Mouse (Mus musculus): ENCODE data around the gene Map3k1.

Gene Map3k1

DNA sequence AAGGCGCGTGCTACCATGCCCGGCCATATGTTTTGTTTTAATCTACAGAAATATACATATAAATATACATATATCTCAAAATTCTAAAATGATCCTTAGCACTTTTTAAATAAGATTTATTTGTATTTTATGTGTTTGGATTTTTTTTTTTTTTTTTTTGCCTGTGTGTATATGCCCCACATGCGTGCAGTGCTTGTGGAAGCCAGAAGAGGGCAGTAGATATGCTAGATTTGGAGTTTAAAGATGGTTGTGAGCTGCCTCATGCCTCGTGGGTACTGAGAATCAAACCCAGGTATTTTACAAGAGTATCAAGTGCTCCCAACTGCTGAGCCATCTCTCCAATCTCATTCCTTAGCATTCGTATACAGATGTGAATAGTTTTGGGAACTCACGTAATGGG lies 6.2 kb upstream of the Map3k1 start:
- DNase-seq (ENCODE audit: extremely low read depth, insufficient read length, low spot score) = no peak

DNA sequence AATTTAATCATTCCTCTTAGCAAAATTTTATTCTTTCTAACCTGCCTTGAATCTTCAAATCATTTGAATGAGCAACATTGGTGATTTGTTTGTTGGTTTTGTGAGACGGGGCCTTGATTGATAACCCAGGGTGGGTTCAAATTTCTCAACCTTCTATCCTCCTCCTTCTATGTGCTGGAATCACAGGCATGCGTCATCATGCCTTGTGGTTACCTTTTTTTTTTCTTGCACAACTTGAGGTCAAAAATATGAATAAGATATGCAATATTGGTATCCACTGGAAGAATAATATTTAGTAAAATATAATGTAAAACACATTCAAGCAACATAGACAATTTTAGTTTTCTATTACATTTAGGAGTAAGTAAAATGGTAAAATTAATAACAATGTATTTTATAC lies 3.9 kb upstream of the Map3k1 start:
- DNase-seq (ENCODE audit: extremely low read depth, insufficient read length, low spot score) = no peak

DNA sequence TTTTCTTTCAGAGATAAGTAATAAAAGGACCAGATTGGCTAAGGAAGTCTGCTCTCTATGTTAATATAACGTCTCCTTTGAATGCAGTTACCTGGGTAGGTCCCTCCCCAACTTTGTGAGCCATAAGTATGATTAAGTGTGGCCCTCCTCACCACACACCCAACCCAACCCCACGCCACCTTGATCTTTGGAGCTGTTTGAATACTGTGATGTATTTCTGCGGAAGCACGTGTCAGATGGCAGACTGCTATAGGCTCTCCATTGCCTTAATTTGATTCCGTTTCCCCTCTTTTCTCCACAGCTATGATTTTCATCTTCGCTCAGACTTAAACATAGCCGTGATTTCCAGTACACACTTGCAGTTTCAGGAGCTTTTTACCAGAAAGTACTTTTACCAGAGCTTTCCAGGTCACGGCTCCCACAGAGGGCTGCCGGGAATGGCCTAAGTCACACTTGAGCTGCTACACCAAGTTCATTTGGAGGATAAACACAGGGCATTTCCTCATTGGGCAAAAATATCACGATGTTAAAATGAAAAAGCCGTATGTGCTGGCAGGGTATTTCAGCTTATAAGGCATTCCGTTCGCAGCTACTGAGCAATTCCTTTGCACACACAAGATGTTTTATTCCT lies 2.3 kb upstream of the Map3k1 start:
- DNase-seq (ENCODE audit: extremely low read depth, insufficient read length, low spot score) = no peak

DNA sequence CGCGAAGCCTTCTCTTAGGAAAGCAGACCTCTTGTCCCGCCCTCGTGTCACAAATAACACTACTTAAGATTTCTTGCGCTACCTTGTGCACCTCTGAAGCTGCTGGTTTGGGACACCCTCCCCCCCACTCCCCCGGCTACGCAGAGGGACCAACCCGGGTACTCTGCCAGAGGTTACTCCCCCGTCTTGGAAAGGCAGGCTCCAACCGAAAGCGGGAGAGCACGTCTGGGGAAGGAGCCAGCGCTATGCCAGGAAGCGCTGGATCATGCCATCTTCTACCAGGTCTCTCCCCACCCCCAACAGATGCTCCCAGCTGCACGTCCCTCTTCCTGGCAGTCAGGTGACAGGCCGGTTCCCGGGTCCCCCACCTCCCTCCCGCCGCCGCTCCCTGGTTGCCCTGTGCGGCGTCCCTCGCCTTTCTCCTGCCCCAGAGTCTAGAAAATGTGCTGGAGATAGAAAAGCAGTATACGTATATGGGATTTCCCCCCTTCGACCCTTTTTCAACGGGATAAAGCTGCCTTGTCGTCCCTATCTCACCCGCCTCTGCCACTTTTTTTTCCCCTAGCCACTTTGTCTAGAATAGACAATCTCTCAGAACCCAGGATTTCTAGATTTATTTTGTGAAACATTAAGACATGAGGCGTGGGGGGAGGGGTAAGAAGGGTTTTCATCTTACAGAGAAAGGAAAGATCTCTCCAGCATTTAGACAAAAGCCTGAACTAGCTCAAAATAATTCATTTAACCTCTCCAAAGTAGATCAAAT lies 854 bp upstream of the Map3k1 start:
- DNase-seq (ENCODE audit: extremely low read depth, insufficient read length, low spot score) = peak; percentile 65

DNA sequence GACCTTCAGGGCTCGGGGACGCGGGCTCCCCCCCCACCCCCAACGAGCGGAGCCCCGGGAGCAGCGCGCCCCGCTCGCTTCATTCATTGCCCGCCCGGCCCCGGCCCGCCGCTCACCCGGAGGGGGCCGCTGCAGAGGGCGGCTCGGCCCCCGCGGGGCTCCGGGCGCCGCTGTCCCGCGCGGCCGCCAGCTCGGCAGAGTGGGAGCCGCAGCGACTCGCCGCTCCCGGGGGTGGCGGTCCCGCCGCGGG lies 481 bp downstream of the Map3k1 start:
- DNase-seq (ENCODE audit: extremely low read depth, insufficient read length, low spot score) = no peak

DNA sequence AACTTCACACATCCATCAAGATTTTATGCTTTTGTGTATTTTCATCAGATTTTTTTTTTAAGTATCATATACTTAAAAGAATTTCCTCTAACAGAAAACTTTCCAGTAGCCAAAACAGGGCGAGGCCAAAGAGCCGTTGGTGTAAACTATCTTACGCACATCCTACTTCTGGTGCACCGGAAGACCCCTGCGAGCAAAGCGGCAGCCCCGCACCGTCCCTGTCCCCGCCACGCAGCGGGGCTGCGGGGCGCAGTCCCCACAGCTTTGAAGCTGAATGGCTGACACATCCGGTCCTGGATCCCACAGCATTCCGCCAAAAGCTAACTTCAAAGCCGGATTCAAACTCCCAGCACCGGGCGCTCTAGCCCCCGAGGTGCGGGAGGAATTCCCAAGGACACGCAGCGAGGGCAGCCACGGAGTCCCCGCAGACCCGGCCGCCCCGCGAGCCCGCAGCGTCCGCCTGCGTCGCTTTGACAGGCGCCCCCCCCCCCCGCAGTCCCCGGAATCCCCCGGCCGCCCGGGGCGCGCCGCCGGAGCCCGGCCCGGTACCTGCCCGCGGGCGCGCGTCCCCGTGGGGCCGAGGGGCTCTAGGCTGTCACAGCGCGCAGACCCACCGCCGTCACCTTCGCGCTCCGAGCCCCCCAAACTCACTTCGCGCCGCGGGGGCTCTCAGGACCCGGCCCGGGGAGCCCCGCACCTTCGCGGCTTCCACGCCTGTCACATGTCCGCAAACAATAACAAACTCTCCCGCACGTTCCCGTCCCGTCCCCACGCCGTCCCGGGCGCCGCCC lies 1.0 kb downstream of the Map3k1 start:
- peak; percentile 71 for DNase-seq (ENCODE audit: extremely low read depth, insufficient read length, low spot score)

DNA sequence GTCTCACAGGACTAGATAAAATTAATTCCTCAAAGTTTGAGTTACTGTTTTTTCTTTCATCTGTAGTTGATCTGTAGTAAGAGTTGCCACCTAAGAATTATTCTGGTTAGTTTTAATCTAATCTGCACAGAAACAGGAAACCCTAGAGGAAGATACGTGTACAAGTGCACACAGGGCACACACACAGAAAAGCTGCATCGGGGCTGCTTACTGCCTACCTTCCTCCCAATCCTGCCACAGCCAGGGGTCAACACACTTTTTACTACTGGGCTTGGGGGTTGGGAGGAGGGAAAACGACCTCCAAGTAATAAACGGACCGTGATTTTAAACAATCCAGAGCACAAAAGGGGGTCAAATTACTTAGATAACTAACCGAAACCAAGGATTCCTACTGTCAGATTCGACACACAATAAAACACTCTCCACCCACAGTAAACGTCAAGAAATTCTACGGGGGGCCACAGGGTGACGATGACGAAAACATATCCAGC lies 1.6 kb downstream of the Map3k1 start:
- no peak for DNase-seq (ENCODE audit: extremely low read depth, insufficient read length, low spot score)

DNA sequence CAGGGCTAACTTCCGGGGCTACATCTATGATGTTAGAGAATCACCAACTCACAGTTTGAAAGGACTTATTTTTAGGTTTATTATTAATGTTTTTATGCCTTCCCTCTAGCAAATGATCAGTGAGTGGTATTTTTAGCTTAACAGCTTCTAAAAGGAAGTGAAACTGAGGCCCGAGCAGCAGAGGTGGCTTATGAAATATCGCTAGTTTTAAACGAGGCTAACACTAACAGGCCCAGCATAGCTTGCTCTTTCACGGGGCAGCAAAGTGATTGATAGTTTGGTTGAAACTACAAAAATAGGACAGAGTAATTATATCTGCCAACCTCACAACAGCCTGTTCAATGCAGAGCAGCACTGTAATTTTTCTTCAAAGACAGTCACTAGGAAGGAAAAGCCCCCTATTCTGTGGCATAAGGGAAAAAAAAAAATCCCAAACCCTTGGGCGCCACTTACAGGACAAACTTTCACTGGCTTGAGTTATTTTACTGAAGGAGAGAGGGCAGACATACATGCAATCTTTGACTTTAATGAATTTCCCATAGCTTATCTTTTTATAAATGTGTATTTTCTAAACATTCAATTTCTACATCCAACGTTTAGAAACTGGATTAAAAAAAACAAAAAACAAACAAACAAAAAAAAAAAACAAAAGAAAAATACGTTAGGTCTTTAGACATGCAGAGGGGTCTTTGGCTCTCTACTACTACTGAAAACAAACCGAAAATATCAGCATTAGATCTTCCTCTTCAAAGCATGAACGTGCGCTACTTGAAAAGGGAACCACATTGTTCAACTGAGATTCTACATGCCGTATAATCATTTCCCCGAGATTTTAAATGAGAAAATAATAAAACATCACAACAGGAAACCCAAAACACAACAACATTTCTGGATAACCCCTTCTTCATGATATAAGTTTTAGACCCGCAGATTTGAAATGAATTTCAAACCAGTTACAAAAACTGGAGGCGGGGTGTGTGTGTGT lies 2.8 kb downstream of the Map3k1 start:
- DNase-seq (ENCODE audit: extremely low read depth, insufficient read length, low spot score) = no peak

DNA sequence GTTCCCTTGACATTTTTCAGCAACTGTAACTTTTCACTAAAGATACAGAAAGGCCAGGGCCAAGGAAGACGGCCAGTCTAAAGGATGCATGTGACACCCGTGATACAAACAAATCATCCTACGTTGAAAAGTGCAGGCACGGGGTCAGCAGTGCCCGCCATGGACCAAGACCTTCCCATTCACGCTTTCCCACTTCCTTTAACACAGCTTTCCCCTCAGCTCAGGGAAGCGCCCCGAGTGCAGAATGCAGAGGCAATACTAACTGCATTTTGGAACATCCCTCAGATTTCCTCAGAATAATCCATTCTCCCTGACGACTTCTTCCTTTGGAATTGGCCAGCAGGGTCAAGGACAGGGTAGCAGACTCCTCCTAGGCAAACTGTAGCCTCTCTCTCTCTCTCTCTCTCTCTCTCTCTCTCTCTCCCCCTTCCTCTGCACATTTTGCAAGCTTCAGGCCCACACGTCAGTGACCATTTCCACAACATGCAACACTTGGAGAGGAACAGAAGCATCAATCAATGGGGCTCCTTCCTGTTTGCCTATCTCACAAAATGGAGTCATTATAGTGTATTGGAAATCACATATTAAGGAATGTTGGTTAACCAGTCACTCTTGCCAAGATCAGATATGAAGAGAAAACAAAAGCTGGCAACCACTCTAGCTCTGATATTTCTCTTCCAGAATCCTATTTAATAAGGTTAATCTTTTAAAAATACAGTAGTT lies 3.7 kb downstream of the Map3k1 start:
- DNase-seq (ENCODE audit: extremely low read depth, insufficient read length, low spot score) = no peak

DNA sequence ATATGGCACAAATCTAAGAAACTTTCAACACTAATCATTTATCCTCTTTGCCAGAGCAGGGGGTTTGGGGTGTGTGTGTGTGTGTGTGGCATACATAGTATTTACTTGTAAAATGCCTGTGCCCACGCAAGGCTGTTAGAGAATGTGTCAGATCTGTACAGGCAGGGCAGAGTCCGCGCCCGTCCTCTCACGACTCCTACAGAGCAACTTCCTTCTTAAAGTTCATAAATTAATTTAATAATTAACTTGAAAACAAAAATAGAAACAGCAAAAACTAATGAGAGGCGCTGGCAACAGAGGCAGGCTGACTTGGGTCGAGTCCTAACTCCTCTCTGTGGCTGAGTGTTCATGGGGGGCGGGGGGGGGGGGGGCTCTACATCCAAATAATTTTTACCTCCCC lies 4.6 kb downstream of the Map3k1 start:
- no peak for DNase-seq (ENCODE audit: extremely low read depth, insufficient read length, low spot score)

DNA sequence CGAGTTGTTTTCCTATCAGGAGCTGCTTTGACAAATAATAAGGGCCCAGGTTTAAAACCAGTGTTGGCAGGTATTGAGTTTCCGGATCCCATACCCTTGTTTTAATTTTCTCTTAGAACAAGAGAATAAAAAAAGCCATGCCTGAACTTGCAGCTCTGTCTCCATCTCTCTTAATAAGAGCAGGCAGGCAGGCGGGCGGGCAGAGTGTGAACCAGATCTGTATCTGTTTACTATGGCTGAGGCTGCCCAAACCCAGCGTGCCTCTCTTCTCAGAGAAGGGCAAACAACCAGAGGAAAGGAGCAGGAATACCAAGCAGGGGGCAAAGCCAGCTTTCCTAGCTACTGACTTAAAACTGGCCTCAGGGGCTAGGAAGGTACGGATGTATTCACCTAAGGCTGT lies 5.3 kb downstream of the Map3k1 start:
- DNase-seq (ENCODE audit: extremely low read depth, insufficient read length, low spot score) = no peak

DNA sequence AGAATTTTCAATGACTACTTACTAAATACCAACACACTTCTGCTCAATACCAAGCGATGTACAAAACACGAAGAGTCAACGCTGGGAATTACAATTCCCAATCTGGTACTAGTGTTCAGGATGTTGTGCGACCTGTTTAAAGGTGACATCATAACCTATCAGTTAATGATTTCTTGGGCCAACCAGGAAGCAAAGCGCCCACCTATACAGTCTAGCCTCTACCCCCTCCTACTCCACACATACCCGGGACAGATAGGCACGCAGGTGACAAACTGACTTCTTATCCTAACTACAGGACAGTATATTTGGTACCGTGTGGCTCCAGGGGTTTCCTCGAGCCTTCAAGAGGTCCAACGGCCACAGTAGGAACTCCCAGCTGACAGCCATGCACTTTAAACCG lies 5.9 kb downstream of the Map3k1 start:
- DNase-seq (ENCODE audit: extremely low read depth, insufficient read length, low spot score) = no peak

DNA sequence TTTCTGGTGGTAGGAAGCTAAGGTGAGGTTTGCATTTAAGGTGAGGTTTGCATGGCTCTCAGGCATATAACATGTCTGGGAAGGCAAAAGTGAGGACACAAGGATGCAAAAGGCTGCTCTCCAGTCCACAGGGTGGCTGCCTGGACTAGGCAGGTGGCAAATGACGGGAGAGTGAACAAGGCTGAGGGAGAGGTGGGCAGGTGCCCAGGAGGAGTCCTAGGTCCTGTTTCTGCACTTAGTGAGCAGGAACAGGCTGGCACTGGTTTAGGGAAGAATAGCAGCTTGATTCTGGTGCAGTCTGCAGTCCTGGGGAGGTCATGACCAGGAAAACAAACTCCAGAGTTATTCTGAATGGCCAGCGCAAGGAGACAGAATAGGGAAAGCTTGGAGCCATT lies 6.5 kb downstream of the Map3k1 start:
- DNase-seq (ENCODE audit: extremely low read depth, insufficient read length, low spot score) = no peak

DNA sequence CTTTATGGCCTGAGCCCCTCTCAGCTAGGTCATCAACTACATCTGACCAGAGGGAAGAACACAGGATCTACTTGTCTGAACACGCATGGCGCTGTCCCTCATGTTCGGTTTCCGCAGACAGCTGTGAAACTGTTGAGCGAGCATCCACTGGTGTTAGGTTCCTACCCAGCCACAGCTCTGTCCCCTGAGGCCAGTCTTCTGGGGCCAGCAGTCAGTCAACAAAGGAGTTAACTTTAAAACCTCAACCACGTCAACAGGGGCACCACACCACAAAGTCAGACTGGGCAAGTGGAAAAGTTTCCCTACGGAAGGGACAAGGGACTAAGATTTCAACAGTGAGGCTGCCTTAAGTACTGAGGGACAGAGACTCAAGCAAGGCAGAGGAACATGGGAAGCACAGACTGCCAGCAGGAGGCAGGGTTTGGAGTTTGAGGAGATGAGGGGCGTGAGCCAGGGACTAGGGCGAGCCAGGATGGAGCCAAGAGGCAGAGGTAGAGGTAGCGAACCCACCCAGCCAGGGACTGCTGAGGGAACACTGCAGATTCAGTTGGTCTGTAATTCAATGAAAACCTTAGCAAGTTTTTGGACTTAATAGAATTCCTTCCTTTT lies 7.0 kb downstream of the Map3k1 start:
- no peak for DNase-seq (ENCODE audit: extremely low read depth, insufficient read length, low spot score)

DNA sequence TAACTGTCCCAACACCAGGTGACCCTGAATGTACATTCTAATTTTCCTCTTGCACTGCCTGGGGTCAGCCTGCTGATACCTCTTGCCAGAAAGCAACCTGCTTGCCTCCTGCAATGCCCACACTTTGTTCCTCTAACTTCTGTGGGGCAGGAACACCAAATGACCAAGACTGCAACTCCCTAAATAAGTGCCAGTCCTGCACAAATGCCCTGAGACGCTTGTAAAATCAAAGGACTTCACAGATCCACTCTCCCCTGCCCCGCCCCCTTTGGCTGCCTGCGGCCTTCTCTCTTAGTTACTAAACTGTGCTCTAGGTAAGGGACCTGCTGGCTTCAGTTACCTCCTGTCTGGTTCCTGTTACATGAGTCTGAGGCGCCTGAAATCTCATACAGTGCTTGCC lies 7.9 kb downstream of the Map3k1 start:
- no peak for DNase-seq (ENCODE audit: extremely low read depth, insufficient read length, low spot score)

DNA sequence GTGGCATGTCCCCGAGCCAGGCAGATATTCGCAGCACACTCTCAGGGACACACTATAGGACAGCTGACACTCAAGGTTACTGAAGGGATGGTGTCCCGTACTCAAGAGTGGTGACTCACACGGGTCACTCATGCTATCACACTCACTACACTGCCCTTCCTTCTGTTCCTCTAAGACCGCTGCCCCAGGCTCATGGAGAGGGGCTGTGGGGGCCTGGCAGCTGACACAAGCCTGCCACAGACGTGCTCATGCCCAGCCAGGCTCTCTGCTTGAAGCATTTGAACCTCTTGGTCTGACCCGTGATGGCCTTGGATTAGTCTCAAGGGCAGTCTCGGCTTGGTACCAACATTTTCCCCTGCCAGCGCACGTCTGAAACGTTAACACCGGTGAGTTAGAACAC lies 10.7 kb downstream of the Map3k1 start:
- DNase-seq (ENCODE audit: extremely low read depth, insufficient read length, low spot score) = no peak

DNA sequence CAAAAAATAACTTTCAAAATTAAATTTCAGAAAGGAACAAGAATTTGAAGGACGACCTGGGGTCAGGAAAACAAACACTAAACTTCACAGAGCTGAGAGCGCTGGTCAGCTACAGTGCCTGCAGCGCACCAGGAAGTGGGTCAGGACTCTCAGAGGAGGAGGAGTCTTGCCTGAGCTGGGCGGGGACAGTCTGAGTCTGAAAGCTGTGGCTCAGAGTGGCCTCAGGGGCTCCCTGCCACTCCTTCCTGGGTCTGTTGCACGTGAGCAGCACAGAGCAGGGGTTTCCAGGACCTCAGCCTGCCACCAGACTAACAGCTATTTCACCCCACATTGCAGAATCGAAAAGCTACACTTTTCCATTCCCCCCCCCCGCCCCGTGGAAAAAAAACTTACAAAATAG lies 11.8 kb downstream of the Map3k1 start:
- DNase-seq (ENCODE audit: extremely low read depth, insufficient read length, low spot score) = no peak

DNA sequence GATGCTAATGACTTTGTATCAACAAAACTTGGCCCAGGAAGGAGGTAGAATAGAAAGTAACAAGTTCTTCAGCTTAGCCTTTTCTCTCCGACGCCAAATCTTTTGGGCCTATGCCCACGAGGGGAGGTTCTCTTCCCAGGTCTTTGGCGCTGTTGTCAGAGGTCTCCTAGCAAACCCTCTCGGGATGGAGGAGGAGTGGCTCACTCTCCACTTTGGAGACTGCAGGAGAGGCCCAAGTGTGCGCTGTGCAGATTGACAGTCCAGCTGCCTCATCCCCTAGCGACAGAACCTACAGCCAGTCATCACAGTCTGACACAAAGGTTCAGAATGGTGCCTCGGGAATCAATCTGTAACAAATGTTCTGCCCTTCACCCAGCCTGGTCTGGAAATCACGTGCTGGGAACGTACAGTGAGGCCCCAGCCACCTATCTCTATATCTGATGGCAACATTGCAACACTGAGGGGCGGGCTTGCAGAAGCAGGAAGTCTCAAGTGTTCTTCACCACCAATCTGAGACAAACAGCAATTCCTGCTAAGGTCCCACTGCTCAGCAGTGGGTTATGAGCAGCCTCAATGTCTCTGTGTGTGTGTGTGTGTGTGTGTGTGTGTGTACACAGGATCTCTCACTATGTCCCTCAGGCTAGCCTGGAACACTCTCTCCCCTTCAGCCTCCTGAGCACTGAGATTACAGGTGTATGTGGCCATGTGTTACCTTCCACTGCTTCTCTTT lies 12.4 kb downstream of the Map3k1 start:
- no peak for DNase-seq (ENCODE audit: extremely low read depth, insufficient read length, low spot score)

DNA sequence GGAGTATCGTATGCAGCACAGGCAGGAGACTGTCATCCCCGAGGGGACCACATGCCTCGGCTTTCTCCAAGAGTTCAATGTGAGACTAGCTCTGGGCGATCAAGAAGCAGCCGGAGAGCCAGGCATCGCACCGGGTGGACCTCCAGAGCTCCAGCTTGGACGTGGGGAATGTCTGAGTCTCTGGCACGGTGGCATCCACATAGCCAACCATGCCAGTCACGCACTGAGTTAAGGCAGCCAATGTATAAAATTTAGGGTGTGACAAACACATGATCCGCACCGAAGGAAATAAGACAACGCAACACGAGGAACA lies 15.9 kb downstream of the Map3k1 start:
- DNase-seq (ENCODE audit: extremely low read depth, insufficient read length, low spot score) = no peak
